Mouse (Mus musculus): ENCODE data around the gene Efcab8. TPM values are rescaled to one million over a fixed set of nuclear protein-coding genes. Genes with fewer than 3 reads are reported as not detected.
"Not testable (repeated sequence)": the region's sequence is repeated elsewhere in the genome, so short reads cannot be mapped to it uniquely, and the experiment has no call there.

Gene Efcab8
- polyA plus RNA-seq, 1 experiment from 2014 or later, result not detected

DNA sequence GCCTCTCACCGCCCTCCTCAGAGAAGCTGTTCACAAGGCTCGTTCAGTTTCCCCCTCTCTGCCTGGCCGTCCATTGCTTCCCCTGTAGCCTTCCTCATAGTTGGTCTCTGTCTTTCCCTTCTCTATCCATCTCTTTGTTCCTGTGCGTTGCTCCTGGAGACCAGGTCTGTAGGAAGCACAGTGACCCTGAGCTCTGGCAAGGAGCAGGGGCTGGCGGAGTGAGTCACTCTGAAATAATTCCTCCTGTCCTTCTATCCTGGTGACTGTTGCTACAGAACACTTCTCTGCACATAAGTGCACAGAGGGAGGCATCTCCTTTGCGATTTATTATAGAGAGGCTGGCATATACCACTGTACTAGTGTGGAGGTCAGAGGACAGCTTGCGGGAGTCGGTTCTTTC, 28.4 kb downstream of the Efcab8 start:
- Histone ChIP-seq H3K27ac (ENCODE audit: low read depth, low read length) (no peak overlapping the region), H3K9ac (ENCODE audit: low read length) (no peak overlapping the region), H3K36me3 (ENCODE audit: control insufficient read depth, insufficient read depth, low read length) (no peaks in the 10 kb centered on the region), H3K9me3 (ENCODE audit: control insufficient read depth, low read length) (no peaks in the 10 kb centered on the region), H3K27me3 (ENCODE audit: control insufficient read depth, insufficient read depth, low read length) (no peaks in the 10 kb centered on the region), H3K4me2 (ENCODE audit: low read depth, low read length, severe bottlenecking) (no peak overlapping the region), H3K4me3 (ENCODE audit: low read depth, low read length) (no peak overlapping the region), H3K4me1 (replicated peaks; ENCODE audit: control insufficient read depth, insufficient read depth, low read length) (no peaks in the 10 kb centered on the region)
- no peak for ATAC-seq (replicated peaks; ENCODE audit: low FRiP score)
- WGBS, result 83% methylated on average over 8 of the region's 8 CpGs
- no peak for DNase-seq (ENCODE audit: low spot score)

DNA sequence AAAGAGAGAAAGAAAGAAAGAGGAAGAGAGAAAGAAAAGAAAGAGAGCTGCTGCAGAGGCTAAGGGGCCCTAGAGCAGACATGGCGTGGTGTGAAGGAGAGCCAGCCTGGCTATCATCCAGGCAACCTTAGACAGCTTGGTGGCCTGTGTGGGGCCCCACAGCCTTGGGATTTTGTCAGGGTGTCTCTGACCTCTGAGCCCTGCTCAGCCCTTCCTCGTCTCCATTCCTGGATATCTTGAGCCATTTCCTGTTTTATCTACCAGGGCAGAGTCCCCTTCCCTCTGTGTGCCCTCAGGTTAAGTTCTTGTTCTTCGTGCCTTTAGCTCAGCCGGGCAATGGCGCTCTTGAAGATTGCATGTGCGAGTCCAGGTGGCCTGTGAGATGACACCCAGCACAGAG, 29.1 kb downstream of the Efcab8 start:
- no peaks in the 10 kb centered on the region for H3K9me3 ChIP-seq (ENCODE audit: control insufficient read depth, low read length)
- DNase-seq (ENCODE audit: low spot score) (no peak), ATAC-seq (replicated peaks; ENCODE audit: low FRiP score) (no peak)
- H3K36me3 ChIP-seq (ENCODE audit: control insufficient read depth, insufficient read depth, low read length), result no peaks in the 10 kb centered on the region
- WGBS, result 88% methylated on average over 6 of the region's 6 CpGs
- no peaks in the 10 kb centered on the region for H3K4me1 ChIP-seq (replicated peaks; ENCODE audit: control insufficient read depth, insufficient read depth, low read length)
- H3K9ac ChIP-seq (ENCODE audit: low read length), result no peak overlapping the region
- H3K27me3 ChIP-seq (ENCODE audit: control insufficient read depth, insufficient read depth, low read length), result no peaks in the 10 kb centered on the region
- H3K4me3 ChIP-seq (ENCODE audit: low read depth, low read length), result no peak overlapping the region
- no peak overlapping the region for H3K27ac ChIP-seq (ENCODE audit: low read depth, low read length)
- H3K4me2 ChIP-seq (ENCODE audit: low read depth, low read length, severe bottlenecking), result no peak overlapping the region

- Histone ChIP-seq H3K4me3 (ENCODE audit: low read depth, low read length) (no peak overlapping the region), H3K4me2 (ENCODE audit: low read depth, low read length, severe bottlenecking) (no peak overlapping the region), H3K9ac (ENCODE audit: low read length) (no peak overlapping the region), H3K36me3 (ENCODE audit: control insufficient read depth, insufficient read depth, low read length) (no peaks in the 10 kb centered on the region), H3K9me3 (ENCODE audit: control insufficient read depth, low read length) (no peaks in the 10 kb centered on the region), H3K27ac (ENCODE audit: low read depth, low read length) (no peak overlapping the region), H3K4me1 (replicated peaks; ENCODE audit: control insufficient read depth, insufficient read depth, low read length) (no peaks in the 10 kb centered on the region), H3K27me3 (ENCODE audit: control insufficient read depth, insufficient read depth, low read length) (no peaks in the 10 kb centered on the region)
- DNase-seq (ENCODE audit: low spot score) (no peak), ATAC-seq (replicated peaks; ENCODE audit: low FRiP score) (no peak)
- 82% methylated on average over 3 of the region's 3 CpGs for WGBS
Observed at GRCm38 (mm10) chr2:153809921-153810320, 30.2 kb downstream of the Efcab8 start.

- H3K36me3 ChIP-seq (ENCODE audit: control insufficient read depth, insufficient read depth, low read length), result no peaks in the 10 kb centered on the region
- no peak for ATAC-seq (replicated peaks; ENCODE audit: low FRiP score)
- H3K4me3 ChIP-seq (ENCODE audit: low read depth, low read length), result no peak overlapping the region
- H3K9ac ChIP-seq (ENCODE audit: low read length), result no peak overlapping the region
- no peaks in the 10 kb centered on the region for H3K9me3 ChIP-seq (ENCODE audit: control insufficient read depth, low read length)
- H3K4me1 ChIP-seq (replicated peaks; ENCODE audit: control insufficient read depth, insufficient read depth, low read length), result no peaks in the 10 kb centered on the region
- H3K27me3 ChIP-seq (ENCODE audit: control insufficient read depth, insufficient read depth, low read length), result no peaks in the 10 kb centered on the region
- no peak for DNase-seq (ENCODE audit: low spot score)
- no peak overlapping the region for H3K4me2 ChIP-seq (ENCODE audit: low read depth, low read length, severe bottlenecking)
- 92% methylated on average over 2 of the region's 2 CpGs for WGBS
- no peak overlapping the region for H3K27ac ChIP-seq (ENCODE audit: low read depth, low read length)
Observed at GRCm38 (mm10) chr2:153822005-153822543, 42.3 kb downstream of the Efcab8 start.

GRCm38 (mm10) chr2:153824593-153824992, 44.9 kb downstream of the Efcab8 start:
- Histone ChIP-seq H3K4me3 (ENCODE audit: low read depth, low read length) (no peak overlapping the region), H3K36me3 (ENCODE audit: control insufficient read depth, insufficient read depth, low read length) (no peaks in the 10 kb centered on the region), H3K4me2 (ENCODE audit: low read depth, low read length, severe bottlenecking) (no peak overlapping the region), H3K4me1 (replicated peaks; ENCODE audit: control insufficient read depth, insufficient read depth, low read length) (no peaks in the 10 kb centered on the region), H3K27me3 (ENCODE audit: control insufficient read depth, insufficient read depth, low read length) (no peaks in the 10 kb centered on the region), H3K27ac (ENCODE audit: low read depth, low read length) (no peak overlapping the region), H3K9me3 (ENCODE audit: control insufficient read depth, low read length) (no peaks in the 10 kb centered on the region), H3K9ac (ENCODE audit: low read length) (no peak overlapping the region)
- DNase-seq (ENCODE audit: low spot score) (no peak), ATAC-seq (replicated peaks; ENCODE audit: low FRiP score) (no peak)
- WGBS, result 87% methylated on average over 6 of the region's 6 CpGs

GRCm38 (mm10) chr2:153825900-153826299, 46.2 kb downstream of the Efcab8 start:
- H3K36me3 ChIP-seq (ENCODE audit: control insufficient read depth, insufficient read depth, low read length); DNase-seq (ENCODE audit: low spot score); ATAC-seq (replicated peaks; ENCODE audit: low FRiP score); H3K27ac ChIP-seq (ENCODE audit: low read depth, low read length); H3K9me3 ChIP-seq (ENCODE audit: control insufficient read depth, low read length); H3K4me3 ChIP-seq (ENCODE audit: low read depth, low read length); H3K4me1 ChIP-seq (replicated peaks; ENCODE audit: control insufficient read depth, insufficient read depth, low read length); H3K9ac ChIP-seq (ENCODE audit: low read length); H3K27me3 ChIP-seq (ENCODE audit: control insufficient read depth, insufficient read depth, low read length); H3K4me2 ChIP-seq (ENCODE audit: low read depth, low read length, severe bottlenecking): not testable (repeated sequence)
- 68% methylated on average over 32 of the region's 32 CpGs for WGBS

- Histone ChIP-seq H3K9me3 (ENCODE audit: control insufficient read depth, low read length) (no peaks in the 10 kb centered on the region), H3K4me3 (ENCODE audit: low read depth, low read length) (no peak overlapping the region), H3K9ac (ENCODE audit: low read length) (no peak overlapping the region), H3K27ac (ENCODE audit: low read depth, low read length) (no peak overlapping the region), H3K4me1 (replicated peaks; ENCODE audit: control insufficient read depth, insufficient read depth, low read length) (no peaks in the 10 kb centered on the region), H3K27me3 (ENCODE audit: control insufficient read depth, insufficient read depth, low read length) (no peaks in the 10 kb centered on the region), H3K4me2 (ENCODE audit: low read depth, low read length, severe bottlenecking) (no peak overlapping the region), H3K36me3 (ENCODE audit: control insufficient read depth, insufficient read depth, low read length) (no peaks in the 10 kb centered on the region)
- ATAC-seq (replicated peaks; ENCODE audit: low FRiP score) (no peak), DNase-seq (ENCODE audit: low spot score) (no peak)
- 82% methylated on average over 8 of the region's 8 CpGs for WGBS
Observed at GRCm38 (mm10) chr2:153827171-153827830, 47.6 kb downstream of the Efcab8 start.

DNA sequence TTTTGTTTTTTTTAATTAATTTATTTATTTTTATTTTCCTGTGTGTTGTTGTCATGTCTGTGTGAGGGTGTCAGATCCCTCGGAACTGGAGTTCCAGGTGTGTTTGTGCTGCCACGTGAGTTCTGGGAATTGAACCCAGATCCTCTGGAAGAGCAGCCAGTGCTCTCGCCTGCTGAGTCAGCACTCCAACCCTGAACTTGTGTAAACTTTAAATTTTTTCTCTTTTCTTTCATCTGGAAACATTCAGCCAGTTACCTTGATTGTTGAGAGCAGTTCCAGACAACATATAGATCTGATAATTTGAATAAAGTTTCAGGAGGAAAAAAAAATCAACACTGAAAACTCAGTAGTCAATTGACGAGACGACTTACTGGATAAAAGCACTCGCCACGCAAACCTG, 49.0 kb downstream of the Efcab8 start:
- Histone ChIP-seq H3K27ac (ENCODE audit: low read depth, low read length) (no peak overlapping the region), H3K36me3 (ENCODE audit: control insufficient read depth, insufficient read depth, low read length) (no peaks in the 10 kb centered on the region), H3K9me3 (ENCODE audit: control insufficient read depth, low read length) (no peaks in the 10 kb centered on the region), H3K9ac (ENCODE audit: low read length) (no peak overlapping the region), H3K4me1 (replicated peaks; ENCODE audit: control insufficient read depth, insufficient read depth, low read length) (no peaks in the 10 kb centered on the region), H3K4me3 (ENCODE audit: low read depth, low read length) (no peak overlapping the region), H3K27me3 (ENCODE audit: control insufficient read depth, insufficient read depth, low read length) (no peaks in the 10 kb centered on the region), H3K4me2 (ENCODE audit: low read depth, low read length, severe bottlenecking) (no peak overlapping the region)
- WGBS, result 86% methylated on average over 7 of the region's 7 CpGs
- ATAC-seq (replicated peaks; ENCODE audit: low FRiP score) (no peak), DNase-seq (ENCODE audit: low spot score) (no peak)

DNA sequence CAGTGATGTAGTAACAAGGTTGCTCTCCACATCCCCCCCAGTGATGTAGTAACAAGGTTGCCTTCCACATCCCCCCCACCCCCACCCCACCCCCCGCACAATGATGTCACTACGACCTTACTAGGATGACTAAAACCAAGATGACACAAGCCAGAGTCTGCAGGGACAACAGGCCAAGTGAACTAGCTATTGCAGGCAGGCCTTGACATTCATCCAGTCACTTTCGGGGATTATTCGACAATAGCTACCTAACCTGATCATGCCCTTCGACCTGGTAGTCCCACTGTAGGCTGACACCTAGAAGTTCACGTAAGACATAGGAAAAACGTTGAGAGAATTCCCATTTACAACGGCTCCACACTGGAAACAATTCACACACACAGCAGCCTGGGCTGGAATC, 53.6 kb downstream of the Efcab8 start:
- Histone ChIP-seq H3K4me2 (ENCODE audit: low read depth, low read length, severe bottlenecking) (no peak overlapping the region), H3K9ac (ENCODE audit: low read length) (no peak overlapping the region)
- WGBS, result 88% methylated on average over 8 of the region's 8 CpGs

More for the DNA sequence above, 53.6 kb downstream of the Efcab8 start:
- ATAC-seq (replicated peaks; ENCODE audit: low FRiP score) (no peak), DNase-seq (ENCODE audit: low spot score) (no peak)
- Histone ChIP-seq H3K9me3 (ENCODE audit: control insufficient read depth, low read length) (no peaks in the 10 kb centered on the region), H3K4me3 (ENCODE audit: low read depth, low read length) (no peak overlapping the region), H3K27ac (ENCODE audit: low read depth, low read length) (no peak overlapping the region), H3K27me3 (ENCODE audit: control insufficient read depth, insufficient read depth, low read length) (no peaks in the 10 kb centered on the region), H3K4me1 (replicated peaks; ENCODE audit: control insufficient read depth, insufficient read depth, low read length) (no peaks in the 10 kb centered on the region), H3K36me3 (ENCODE audit: control insufficient read depth, insufficient read depth, low read length) (no peaks in the 10 kb centered on the region)

Data from forebrain, embryonic 11.5 days (tissue).